Mouse (Mus musculus) adrenal gland, adult 2 months (tissue): ENCODE measurements around the gene Pigc. TPM values are rescaled to one million over a fixed set of nuclear protein-coding genes. Genes with fewer than 3 reads are reported as not detected.

Experiments used
- DNase-seq: peaks from one replicate; pipeline ENCODE4 v3.0.0; 2021
- polyA plus RNA-seq: library from polyadenylated mRNA; depleted of rRNA; stranded (reverse); fragments of >200 nt; gene quantifications from 2 replicates; pipeline ENCODE4 v1.2.3, GENCODE M21; 2012; rRNA removed
- total RNA-seq, 2 experiments: library from RNA; stranded (reverse); gene quantifications; 2 replicates each; pipeline ENCODE4 v1.2.3; 2021

Gene Pigc
- total and polyA plus RNA-seq, 3 experiments, result 12.6 to 16.2 (median 14.5) TPM

- DNase-seq, result no peak
Measured at GRCm38 (mm10) chr1:162008631-162009067, 39.7 kb downstream of the Pigc start.

GRCm38 (mm10) chr1:162009086-162009485 lies 40.1 kb downstream of the Pigc start:
- no peak for DNase-seq

- DNase-seq, result no peak
Measured at GRCm38 (mm10) chr1:162011523-162012245, 42.7 kb downstream of the Pigc start.

GRCm38 (mm10) chr1:162013561-162013960 lies 44.6 kb downstream of the Pigc start:
- no peak for DNase-seq

GRCm38 (mm10) chr1:162015247-162015862 lies 46.4 kb downstream of the Pigc start:
- no peak for DNase-seq

GRCm38 (mm10) chr1:162016982-162017381 lies 48.0 kb downstream of the Pigc start:
- DNase-seq, result no peak

- DNase-seq, result no peak
Measured at GRCm38 (mm10) chr1:162017975-162018600, 49.1 kb downstream of the Pigc start.

GRCm38 (mm10) chr1:162018601-162018977 lies 49.6 kb downstream of the Pigc start:
- no peak for DNase-seq

- DNase-seq, result no peak
Measured at GRCm38 (mm10) chr1:162020303-162020731, 51.3 kb downstream of the Pigc start.

- no peak for DNase-seq
Measured at GRCm38 (mm10) chr1:162020766-162021165, 51.8 kb downstream of the Pigc start.

Other genes with a start within 250 kb of the Pigc start
- gene Fasl, start 180.7 kb upstream of the Pigc start, total RNA-seq, result not detected
- 0.04 TPM in 1 of 2 replicates, not detected in the other for gene Fasl, start 180.7 kb upstream of the Pigc start, polyA plus RNA-seq
- gene Suco, start 92.5 kb upstream of the Pigc start, total RNA-seq, result 10 to 100 TPM; 38.8 to 48.0 TPM
- gene Suco, start 92.5 kb upstream of the Pigc start, polyA plus RNA-seq, result 1.5 and 1.9 TPM in 2 replicates
- gene 4930558K02Rik, start 10.4 kb downstream of the Pigc start, total RNA-seq, result not detected
- not detected in 2 replicates for gene 4930558K02Rik, start 10.4 kb downstream of the Pigc start, polyA plus RNA-seq